Mouse (Mus musculus) lung, embryonic 14.5 days (tissue): Measurements from ENCODE around the gene Rp9. TPM values are rescaled to one million over a fixed set of nuclear protein-coding genes. Genes with fewer than 3 reads are reported as not detected.
"Not testable (repeated sequence)": the region's sequence is repeated elsewhere in the genome, so short reads cannot be mapped to it uniquely, and the experiment has no call there.

ENCODE experiments used
- ATAC-seq: fragments of 200-750 bp; cut with Nextera tagmentation; 2 replicates; pipeline ENCODE4 v1.8.0; 2017; ENCODE audit warnings: mild to moderate bottlenecking, moderate TSS enrichment, moderate library complexity; ENCODE audit not compliant: insufficient read depth
- DNase-seq: peaks from one replicate; pipeline ENCODE4 v3.0.0-alpha.2; 2015
- H3K27ac ChIP-seq: fragments of 300-500 bp; sonication (generic); 2 replicates; pipeline ENCODE4 v1.5.1; 2014; ENCODE audit warnings: low read depth, mild to moderate bottlenecking, moderate library complexity
- H3K27me3 ChIP-seq: fragments of 300-500 bp; sonication (generic); 2 replicates; pipeline ENCODE4 v1.6.1; 2014; ENCODE audit warnings: low read length, control low read depth; ENCODE audit not compliant: insufficient read depth
- H3K36me3 ChIP-seq: fragments of 300-500 bp; sonication (generic); 2 replicates; pipeline ENCODE4 v1.6.1; 2014; ENCODE audit warnings: control low read depth; ENCODE audit not compliant: insufficient read depth
- H3K4me1 ChIP-seq: fragments of 300-500 bp; sonication (generic); 2 replicates; pipeline ENCODE4 v1.6.1; 2014; ENCODE audit warnings: antibody characterized with exemption, control low read depth; ENCODE audit not compliant: insufficient read depth
- H3K4me2 ChIP-seq: fragments of 300-500 bp; sonication (generic); 2 replicates; pipeline ENCODE4 v1.6.1; 2014; ENCODE audit warnings: mild to moderate bottlenecking
- H3K4me3 ChIP-seq: fragments of 300-500 bp; sonication (generic); 2 replicates; pipeline ENCODE4 v1.5.1; 2014; ENCODE audit warnings: low read depth, low read length
- H3K9ac ChIP-seq: fragments of 300-500 bp; sonication (generic); 2 replicates; pipeline ENCODE4 v1.6.1; 2014
- H3K9me3 ChIP-seq: fragments of 300-500 bp; sonication (generic); 2 replicates; pipeline ENCODE4 v1.6.1; 2016; ENCODE audit warnings: low read depth, low read length, control low read depth
- CTCF ChIP-seq: IDR thresholded peaks from 2 replicates; pipeline ENCODE4 v1.5.1; 2016; ENCODE audit warnings: antibody characterized with exemption, low read depth
- WGBS: fragments of 180-500 bp; shearing (Covaris S2); extraction: QIAGEN DNeasy Blood & Tissue Kit; methylation state at CpG from one replicate; pipeline ENCODE4 v1.1.7; 2014; 5-methylcytosine and 5-hydroxymethylcytosine counted together
- polyA plus RNA-seq: library from polyadenylated mRNA; unstranded; fragments of >200 nt; fragmentation: Nextera tagmentation; extraction: Ambion mirVana; gene quantifications from 2 replicates; pipeline ENCODE4 v1.2.1, GENCODE M21; 2014

Gene Rp9
- polyA plus RNA-seq, 1 experiment from 2014 or later, result 71.0 TPM

DNA sequence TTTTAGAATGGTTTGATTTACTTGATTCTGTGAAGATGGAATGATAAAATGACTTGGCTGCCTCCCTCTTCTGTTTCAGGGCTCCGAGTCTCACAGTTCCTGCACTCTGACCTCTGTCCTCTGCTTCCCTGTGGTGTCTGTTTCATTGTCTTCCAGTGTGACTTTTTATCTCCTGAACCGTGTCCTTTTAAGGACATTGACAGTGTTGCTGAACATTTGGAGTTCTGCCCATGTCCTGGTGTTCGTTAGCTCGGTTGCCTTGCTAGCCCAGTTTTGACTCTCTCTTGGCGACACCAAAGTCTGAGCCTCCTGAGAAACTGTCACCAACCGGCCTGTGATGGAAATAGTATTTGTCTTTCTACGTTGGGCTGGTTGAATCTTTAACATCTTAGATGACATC lies 49.1 kb downstream of the Rp9 start:
- H3K27me3 ChIP-seq, result 0 out of 2 replicates have a peak, but pooled peaks cover 2% of the 10 kb centered on the region
- TF ChIP-seq CTCF, result no peak
- H3K9ac ChIP-seq, result no peak overlapping the region
- H3K4me3 ChIP-seq, result no peak overlapping the region
- H3K4me2 ChIP-seq, result no peak overlapping the region
- no peaks in the 10 kb centered on the region for H3K4me1 ChIP-seq
- no peaks in the 10 kb centered on the region for H3K9me3 ChIP-seq
- DNase-seq (no peak), ATAC-seq (no peak)
- no peak overlapping the region for H3K27ac ChIP-seq
- WGBS, result 47% methylated on average over 7 of the region's 7 CpGs
- no peaks in the 10 kb centered on the region for H3K36me3 ChIP-seq

DNA sequence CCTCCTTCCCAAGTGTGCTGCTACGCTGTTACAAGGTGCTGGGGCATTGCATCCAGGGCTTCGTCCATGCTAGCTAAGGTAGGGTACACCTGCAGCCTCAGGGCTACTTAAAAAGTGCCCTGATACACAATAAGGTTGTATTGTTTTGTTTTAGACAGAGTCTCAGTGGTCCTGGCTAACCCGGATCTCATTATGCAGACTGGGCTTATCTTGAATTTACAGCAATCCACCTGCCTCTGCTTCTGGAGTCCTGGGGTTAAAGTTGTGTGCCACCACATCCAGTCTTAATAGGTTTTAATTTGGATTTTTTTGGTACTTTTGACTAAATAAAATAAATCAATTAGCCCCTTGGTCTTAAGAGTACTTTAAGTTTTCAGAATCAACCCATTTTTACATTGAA lies 49.7 kb downstream of the Rp9 start:
- Histone ChIP-seq H3K4me1 (no peaks in the 10 kb centered on the region), H3K36me3 (no peaks in the 10 kb centered on the region), H3K27me3 (0 out of 2 replicates have a peak, but pooled peaks cover 2% of the 10 kb centered on the region), H3K4me2 (no peak overlapping the region), H3K27ac (no peak overlapping the region), H3K4me3 (no peak overlapping the region), H3K9ac (no peak overlapping the region), H3K9me3 (no peaks in the 10 kb centered on the region)
- TF ChIP-seq CTCF, result no peak
- no peak for ATAC-seq
- DNase-seq, result no peak
- WGBS, result 77% methylated on average over 3 of the region's 3 CpGs

DNA sequence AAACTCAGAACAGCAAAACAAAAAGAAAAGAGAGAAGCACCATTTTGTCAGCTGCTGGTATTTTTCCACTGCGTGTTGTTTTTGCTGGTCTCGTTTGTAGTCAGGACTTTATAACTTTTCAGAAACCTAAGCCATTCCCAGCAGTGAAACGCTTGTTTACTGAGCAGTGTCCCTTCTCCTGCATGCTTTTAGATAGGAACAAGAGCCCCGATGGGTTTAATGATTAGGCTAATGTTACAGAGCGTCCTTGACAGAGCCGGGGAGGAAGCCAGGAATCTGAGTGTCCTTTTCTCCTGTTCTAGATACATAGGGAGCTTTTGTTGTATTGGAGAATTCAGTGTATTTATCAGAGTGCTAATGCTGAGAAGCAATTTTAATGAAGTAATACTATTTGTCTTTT lies 52.0 kb downstream of the Rp9 start:
- no peak for ATAC-seq
- no peak overlapping the region for H3K4me3 ChIP-seq
- no peak overlapping the region for H3K27ac ChIP-seq
- H3K27me3 ChIP-seq, result 0 out of 2 replicates have a peak, but pooled peaks cover 2% of the 10 kb centered on the region
- TF ChIP-seq CTCF, result no peak
- no peaks in the 10 kb centered on the region for H3K4me1 ChIP-seq
- no peaks in the 10 kb centered on the region for H3K9me3 ChIP-seq
- no peak overlapping the region for H3K4me2 ChIP-seq
- no peak overlapping the region for H3K9ac ChIP-seq
- no peaks in the 10 kb centered on the region for H3K36me3 ChIP-seq
- DNase-seq, result no peak
- WGBS, result 37% methylated on average over 6 of the region's 6 CpGs

DNA sequence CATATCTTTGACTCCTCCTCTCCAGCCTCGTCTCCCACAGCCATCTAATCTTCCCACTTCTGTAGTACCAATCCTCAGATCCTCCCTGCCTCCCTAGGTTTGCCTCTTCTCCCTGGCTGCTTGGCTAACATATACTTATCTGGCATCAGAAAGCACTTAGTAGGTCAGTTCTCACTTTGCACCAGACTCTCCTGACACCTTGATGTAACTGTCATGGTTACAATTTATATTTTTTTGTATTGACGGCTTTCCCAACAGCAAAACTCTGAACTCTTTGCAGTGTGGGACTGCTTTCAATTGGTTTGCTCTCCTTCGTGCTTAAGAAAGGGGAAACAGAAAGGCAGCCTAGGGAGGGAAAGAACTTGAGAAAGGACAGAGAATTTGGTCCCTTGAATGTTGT lies 53.4 kb downstream of the Rp9 start:
- no peak overlapping the region for H3K9ac ChIP-seq
- H3K36me3 ChIP-seq, result no peaks in the 10 kb centered on the region
- WGBS, result 76% methylated on average over 3 of the region's 3 CpGs
- H3K27me3 ChIP-seq, result 0 out of 2 replicates have a peak, but pooled peaks cover 2% of the 10 kb centered on the region
- no peaks in the 10 kb centered on the region for H3K4me1 ChIP-seq
- ATAC-seq (no peak), DNase-seq (no peak)
- no peak overlapping the region for H3K27ac ChIP-seq
- TF ChIP-seq CTCF, result no peak
- H3K4me3 ChIP-seq, result no peak overlapping the region
- no peak overlapping the region for H3K4me2 ChIP-seq
- no peaks in the 10 kb centered on the region for H3K9me3 ChIP-seq

GRCm38 (mm10) chr9:22411002-22411857 lies 58.3 kb downstream of the Rp9 start, which contains the start of gene 9530077C05Rik:
Gene 9530077C05Rik, plus strand, starts transcription at chr9:22411513.
- under 1% methylated on average over 43 of the region's 43 CpGs for WGBS
- Histone ChIP-seq H3K9ac (peak within 1 kb of the TSS; percentile 62), H3K4me3 (peak within 1 kb of the TSS; percentile 52), H3K27ac (no peak within 1 kb of the TSS), H3K4me1 (no peaks in the 10 kb centered on the region), H3K4me2 (peak within 1 kb of the TSS; percentile 82), H3K27me3 (no peaks in the 10 kb centered on the region), H3K9me3 (no peaks in the 10 kb centered on the region), H3K36me3 (no peaks in the 10 kb centered on the region)
- DNase-seq (peak; percentile 98), ATAC-seq (peak; percentile 99)
- TF ChIP-seq CTCF, result peak; percentile 97

GRCm38 (mm10) chr9:22409501-22409900 lies 60.0 kb downstream of the Rp9 start:
- Histone ChIP-seq H3K27me3 (no peaks in the 10 kb centered on the region), H3K4me1 (no peaks in the 10 kb centered on the region), H3K4me2 (no peak overlapping the region), H3K9ac (no peak overlapping the region), H3K36me3 (no peaks in the 10 kb centered on the region), H3K27ac (no peak overlapping the region), H3K9me3 (no peaks in the 10 kb centered on the region), H3K4me3 (no peak overlapping the region)
- ATAC-seq, result no peak
- WGBS, result 64% methylated on average over 7 of the region's 7 CpGs
- no peak for DNase-seq
- TF ChIP-seq CTCF, result no peak

DNA sequence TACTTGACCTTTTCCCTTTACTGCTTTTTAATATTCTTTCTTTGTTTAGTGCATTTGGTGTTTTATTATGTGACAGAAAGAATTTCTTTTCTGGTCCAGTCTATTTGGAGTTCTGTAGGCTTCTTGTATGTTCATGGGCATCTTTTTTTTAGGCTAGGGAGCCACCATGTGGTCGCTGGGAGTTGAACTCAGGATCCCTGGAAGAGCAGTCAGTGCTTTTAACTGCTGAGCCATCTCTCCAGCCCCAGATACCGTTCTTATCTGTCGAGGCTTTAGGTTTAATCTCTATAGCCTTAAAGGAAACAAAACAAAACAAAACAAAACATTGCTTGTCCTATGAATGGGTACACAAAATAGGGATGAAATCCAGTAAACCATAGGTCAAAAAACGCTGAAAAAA lies 61.2 kb downstream of the Rp9 start:
- H3K27me3 ChIP-seq, H3K27ac ChIP-seq, H3K4me2 ChIP-seq, H3K4me3 ChIP-seq, H3K4me1 ChIP-seq, H3K9me3 ChIP-seq, H3K9ac ChIP-seq, H3K36me3 ChIP-seq, ATAC-seq: not testable (repeated sequence)
- 16% methylated on average over 4 of the region's 4 CpGs for WGBS
- TF ChIP-seq CTCF, result peak; percentile 43
- peak; percentile 70 for DNase-seq

GRCm38 (mm10) chr9:22407633-22408032 lies 61.9 kb downstream of the Rp9 start:
- H3K27ac ChIP-seq, H3K36me3 ChIP-seq, H3K4me1 ChIP-seq, H3K4me2 ChIP-seq, H3K9me3 ChIP-seq, DNase-seq, H3K4me3 ChIP-seq, H3K27me3 ChIP-seq, ATAC-seq, H3K9ac ChIP-seq: not testable (repeated sequence)
- WGBS, result 78% methylated on average over 3 of the region's 4 CpGs
